Mouse (Mus musculus) liver, postnatal 0 days (tissue): ENCODE measurements around the gene Lst1. TPM values are rescaled to one million over a fixed set of nuclear protein-coding genes. Genes with fewer than 3 reads are reported as not detected.

Experiments
- ATAC-seq: fragments of 200-750 bp; cut with Nextera tagmentation; 2 replicates; pipeline ENCODE4 v1.8.0; 2017; ENCODE audit warnings: mild to moderate bottlenecking, moderate library complexity
- DNase-seq: peaks from one replicate; pipeline ENCODE4 v3.0.0-alpha.2; 2016
- H3K27ac ChIP-seq: fragments of 300-500 bp; sonication (generic); 2 replicates; pipeline ENCODE4 v1.5.1; 2014; ENCODE audit warnings: antibody characterized with exemption, moderate library complexity, mild to moderate bottlenecking, low read depth
- H3K27me3 ChIP-seq: fragments of 300-500 bp; sonication (generic); 2 replicates; pipeline ENCODE4 v1.6.1; 2014; ENCODE audit warnings: low read length, control low read depth, mixed read lengths; ENCODE audit not compliant: insufficient read depth
- H3K36me3 ChIP-seq: fragments of 300-500 bp; sonication (generic); replicated peaks from 2 replicates; pipeline ENCODE4 v1.6.1; 2014; ENCODE audit warnings: mild to moderate bottlenecking, control low read depth, low read length, moderate library complexity, mixed read lengths; ENCODE audit not compliant: insufficient read depth
- H3K4me1 ChIP-seq: fragments of 300-500 bp; sonication (generic); 2 replicates; pipeline ENCODE4 v1.6.1; 2014; ENCODE audit warnings: antibody characterized with exemption, mild to moderate bottlenecking, control low read depth; ENCODE audit not compliant: insufficient read depth
- H3K4me2 ChIP-seq: fragments of 300-500 bp; sonication (generic); 2 replicates; pipeline ENCODE4 v1.6.1; 2014; ENCODE audit warnings: low read depth, mild to moderate bottlenecking, low read length, moderate library complexity, mixed read lengths
- H3K4me3 ChIP-seq: fragments of 300-500 bp; sonication (generic); 2 replicates; pipeline ENCODE4 v1.5.1; 2014; ENCODE audit warnings: low read depth, low read length
- H3K9ac ChIP-seq: fragments of 300-500 bp; sonication (generic); replicated peaks from 2 replicates; pipeline ENCODE4 v1.6.1; 2014; ENCODE audit warnings: mild to moderate bottlenecking, moderate library complexity
- H3K9me3 ChIP-seq: fragments of 300-500 bp; sonication (generic); 2 replicates; pipeline ENCODE4 v1.6.1; 2016; ENCODE audit warnings: mild to moderate bottlenecking, control low read depth, low read length, mixed read lengths
- CTCF ChIP-seq: sonication (generic); IDR thresholded peaks from 2 replicates; pipeline ENCODE4 v1.5.1; 2016; ENCODE audit warnings: antibody characterized with exemption, low read depth
- EP300 ChIP-seq: IDR thresholded peaks from 2 replicates; pipeline ENCODE4 v1.6.1; 2016; ENCODE audit warnings: antibody characterized with exemption, low read depth, mild to moderate bottlenecking
- WGBS: fragments of 180-500 bp; shearing (Covaris S2); extraction: QIAGEN DNeasy Blood & Tissue Kit; methylation state at CpG from one replicate; pipeline ENCODE4 v1.1.7; 2014; ENCODE audit not compliant: insufficient replicate concordance; 5-methylcytosine and 5-hydroxymethylcytosine counted together
- polyA plus RNA-seq: library from polyadenylated mRNA; unstranded; fragments of >200 nt; fragmentation: Nextera tagmentation; extraction: Ambion mirVana; gene quantifications from 2 replicates; pipeline ENCODE4 v1.2.1, GENCODE M21; 2015

The Lst1 gene
- polyA plus RNA-seq, 1 experiment from 2014 or later: 44.2 TPM

- TF ChIP-seq CTCF: no peak
- TF ChIP-seq EP300: no peak
- peaks cover 26% of the 10 kb centered on the region for H3K36me3 ChIP-seq
- peak within 1 kb of the TSS; percentile 74 for H3K4me3 ChIP-seq
- H3K27me3 ChIP-seq: no peaks in the 10 kb centered on the region
- ATAC-seq (no peak), DNase-seq (no peak)
- H3K9me3 ChIP-seq: no peaks in the 10 kb centered on the region
- H3K4me2 ChIP-seq: peak within 1 kb of the TSS; percentile 73
- peak within 1 kb of the TSS; percentile 87 for H3K9ac ChIP-seq
- 60% methylated on average over 18 of the region's 18 CpGs for WGBS
- H3K27ac ChIP-seq: peak within 1 kb of the TSS; percentile 91
- peaks cover 32% of the 10 kb centered on the region for H3K4me1 ChIP-seq
Measured at GRCm38 (mm10) chr17:35233114-35233980, 45.1 kb upstream of the Lst1 start, which contains the start of gene Atp6v1g2. Atp6v1g2 (plus strand) TSS chr17:35233660.

DNA sequence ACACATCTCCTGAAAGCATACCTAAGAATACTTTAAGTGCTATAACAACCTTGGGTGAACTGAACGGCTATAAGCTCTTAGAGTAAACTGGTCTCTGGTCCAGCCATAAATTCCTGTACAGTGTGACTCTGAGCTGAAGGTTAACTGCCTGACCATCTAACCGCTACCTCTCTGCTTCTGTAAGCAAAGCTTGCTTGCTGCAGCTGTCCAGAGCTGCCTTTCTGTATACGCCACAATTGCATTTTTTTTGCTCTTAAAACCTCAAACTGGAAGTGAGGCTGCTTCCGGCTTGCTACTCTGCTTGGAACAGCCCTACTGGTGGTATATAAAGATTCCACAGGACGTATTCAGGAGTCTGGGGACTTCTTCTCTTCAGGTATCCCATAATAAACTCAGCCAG is 44.4 kb upstream of the Lst1 start:
- peaks cover 32% of the 10 kb centered on the region for H3K4me1 ChIP-seq
- TF ChIP-seq EP300: no peak
- TF ChIP-seq CTCF: no peak
- H3K9ac ChIP-seq: 0 out of 2 replicates have a peak overlapping the region, but pooled peaks have one; percentile 6
- H3K36me3 ChIP-seq: peaks cover 32% of the 10 kb centered on the region
- no peaks in the 10 kb centered on the region for H3K27me3 ChIP-seq
- peak overlapping the region; percentile 73 for H3K4me2 ChIP-seq
- ATAC-seq (no peak), DNase-seq (no peak)
- no peaks in the 10 kb centered on the region for H3K9me3 ChIP-seq
- peak overlapping the region; percentile 91 for H3K27ac ChIP-seq
- WGBS: 60% methylated on average over 5 of the region's 5 CpGs
- H3K4me3 ChIP-seq: peak overlapping the region; percentile 31; the same call in 1 of the 2 replicates

- H3K9me3 ChIP-seq: no peaks in the 10 kb centered on the region
- WGBS: 4% methylated on average over 12 of the region's 12 CpGs
- peak overlapping the region; percentile 31; the same call in 1 of the 2 replicates for H3K4me3 ChIP-seq
- peaks cover 38% of the 10 kb centered on the region for H3K36me3 ChIP-seq
- TF ChIP-seq CTCF (peak; percentile 97), EP300 (no peak)
- peak; percentile 88 for DNase-seq
- no peak for ATAC-seq
- peak overlapping the region; percentile 91 for H3K27ac ChIP-seq
- H3K9ac ChIP-seq: 0 out of 2 replicates have a peak overlapping the region, but pooled peaks have one; percentile 6
- H3K4me2 ChIP-seq: peak overlapping the region; percentile 73
- H3K4me1 ChIP-seq: peaks cover 32% of the 10 kb centered on the region
- no peaks in the 10 kb centered on the region for H3K27me3 ChIP-seq
Measured at GRCm38 (mm10) chr17:35232043-35232442, 43.8 kb upstream of the Lst1 start.

DNA sequence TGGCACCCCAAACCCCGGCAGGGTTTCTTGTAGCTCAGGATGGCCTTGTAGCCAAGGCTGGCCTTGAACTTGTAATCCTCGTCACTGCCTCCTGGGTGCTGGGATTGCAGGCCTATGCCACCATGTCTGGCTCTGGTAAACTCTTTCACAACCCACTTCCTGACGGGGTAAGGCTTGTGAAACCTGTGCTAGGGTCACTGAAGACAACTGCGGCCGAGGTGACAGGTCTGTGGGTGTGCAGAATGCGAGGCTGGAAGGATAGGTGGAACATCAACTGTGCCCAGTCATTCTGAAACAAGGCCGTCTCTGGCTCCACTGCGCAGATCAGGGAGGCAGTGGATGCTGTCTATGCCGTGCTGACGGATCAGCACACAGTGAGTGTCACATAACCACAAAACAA is 42.8 kb upstream of the Lst1 start:
- Histone ChIP-seq H3K36me3 (peaks cover 40% of the 10 kb centered on the region), H3K27ac (peak overlapping the region; percentile 29; the same call in 1 of the 2 replicates), H3K4me3 (no peak overlapping the region), H3K9ac (no peak overlapping the region; the same call in 1 of the 2 replicates), H3K27me3 (no peaks in the 10 kb centered on the region), H3K4me2 (peak overlapping the region; percentile 19; the same call in 1 of the 2 replicates), H3K4me1 (peaks cover 29% of the 10 kb centered on the region), H3K9me3 (no peaks in the 10 kb centered on the region)
- 0 out of 2 replicates have a peak, but pooled peaks have one; percentile 0 for TF ChIP-seq CTCF
- no peak for TF ChIP-seq EP300
- DNase-seq (no peak), ATAC-seq (no peak)
- 66% methylated on average over 10 of the region's 10 CpGs for WGBS

DNA sequence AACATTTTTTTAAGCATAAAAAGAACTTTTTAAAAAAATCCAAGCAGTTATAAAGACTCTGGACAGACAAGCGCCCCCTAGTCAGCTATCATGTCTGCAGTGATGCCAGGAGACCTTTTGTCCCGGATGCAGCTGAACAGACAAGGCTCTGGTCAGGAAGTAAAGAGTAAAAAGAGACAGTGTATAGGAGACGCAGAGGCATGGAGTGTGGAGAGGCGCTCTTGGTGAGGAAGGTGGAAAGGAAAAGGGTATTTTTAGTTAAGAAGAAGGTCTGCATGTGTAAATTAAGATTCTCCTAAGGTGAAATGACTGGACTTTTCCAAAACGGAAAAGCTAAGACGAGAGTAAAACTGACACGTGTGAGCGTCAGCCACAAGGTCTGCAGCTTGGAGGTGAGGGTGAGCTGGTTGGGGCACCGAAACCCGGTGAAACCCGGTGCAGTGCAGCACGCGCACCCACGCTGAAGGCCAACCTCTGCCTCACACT is 38.4 kb upstream of the Lst1 start:
- no peak for DNase-seq
- no peak; the same call in 1 of the 2 replicates for TF ChIP-seq CTCF
- TF ChIP-seq EP300: no peak
- H3K36me3 ChIP-seq: peaks cover 50% of the 10 kb centered on the region

DNA sequence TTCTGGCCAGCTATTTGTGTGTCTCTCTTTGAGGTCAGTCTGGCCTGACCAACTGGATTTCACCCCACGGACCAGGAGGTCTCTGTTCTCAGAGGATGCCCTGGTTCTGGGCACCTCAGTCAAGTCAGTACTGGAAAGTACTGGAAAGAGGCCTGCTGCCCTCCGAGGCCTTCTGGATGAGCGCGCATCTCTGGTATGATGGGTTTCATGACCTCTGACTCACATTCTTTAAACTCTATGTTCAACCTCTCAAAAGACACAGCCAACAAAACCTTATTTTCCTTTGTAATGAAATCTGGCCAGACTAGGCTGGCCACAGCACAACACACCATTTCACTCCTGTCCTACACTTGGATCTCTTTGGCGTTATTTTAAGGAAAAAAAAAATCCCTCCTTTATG is 37.2 kb upstream of the Lst1 start:
- H3K4me3 ChIP-seq: no peak overlapping the region
- H3K4me1 ChIP-seq: peaks cover 14% of the 10 kb centered on the region
- H3K9me3 ChIP-seq: no peaks in the 10 kb centered on the region
- H3K27ac ChIP-seq: no peak overlapping the region
- 82% methylated on average over 5 of the region's 5 CpGs for WGBS
- H3K27me3 ChIP-seq: no peaks in the 10 kb centered on the region
- DNase-seq: no peak
- H3K4me2 ChIP-seq: no peak overlapping the region
- H3K9ac ChIP-seq: no peak overlapping the region
- TF ChIP-seq EP300 (no peak), CTCF (no peak)
- no peak for ATAC-seq
- peaks cover 43% of the 10 kb centered on the region for H3K36me3 ChIP-seq

More for the DNA sequence above, 38.4 kb upstream of the Lst1 start:
- Histone ChIP-seq H3K27me3 (no peaks in the 10 kb centered on the region), H3K9ac (no peak overlapping the region), H3K9me3 (no peaks in the 10 kb centered on the region), H3K4me2 (no peak overlapping the region), H3K27ac (peak overlapping the region; percentile 51; the same call in 1 of the 2 replicates), H3K4me3 (no peak overlapping the region), H3K4me1 (peaks cover 11% of the 10 kb centered on the region)
- no peak for ATAC-seq
- 66% methylated on average over 14 of the region's 14 CpGs for WGBS
